Mouse (Mus musculus) liver (tissue): Measurements from ENCODE around the gene Kcnq5.
"Not testable (repeated sequence)": the region's sequence is repeated elsewhere in the genome, so short reads cannot be mapped to it uniquely, and the experiment has no call there.

ENCODE experiments used
- DNase-seq: peaks from one replicate; pipeline ENCODE4 v3.0.0-alpha.2; 2020; ENCODE audit warnings: mixed read lengths

Kcnq5 gene

GRCm38 (mm10) chr1:21622455-21622854, 339.3 kb downstream of the Kcnq5 start:
- no peak for DNase-seq

GRCm38 (mm10) chr1:21622039-21622438, 339.7 kb downstream of the Kcnq5 start:
- no peak for DNase-seq

DNA sequence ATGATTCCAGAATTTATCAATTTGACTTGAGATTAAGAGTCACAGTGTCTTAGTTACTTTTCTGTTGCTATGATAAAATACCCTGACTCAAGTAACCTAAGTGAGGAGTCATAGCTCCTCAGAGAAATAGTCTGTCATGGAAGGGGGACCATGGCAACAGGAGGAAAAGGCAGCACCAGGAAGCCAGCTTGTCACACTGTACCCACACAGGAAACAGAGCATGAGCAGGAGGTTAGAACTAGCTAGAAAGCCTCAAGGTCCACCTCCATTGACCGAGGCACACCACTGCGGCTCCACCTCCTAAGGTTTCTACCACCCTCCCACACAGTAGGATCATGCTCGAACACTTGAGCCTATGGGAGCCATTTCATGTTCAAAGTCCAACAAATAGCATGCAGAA, 343.0 kb downstream of the Kcnq5 start:
- no peak for DNase-seq

DNA sequence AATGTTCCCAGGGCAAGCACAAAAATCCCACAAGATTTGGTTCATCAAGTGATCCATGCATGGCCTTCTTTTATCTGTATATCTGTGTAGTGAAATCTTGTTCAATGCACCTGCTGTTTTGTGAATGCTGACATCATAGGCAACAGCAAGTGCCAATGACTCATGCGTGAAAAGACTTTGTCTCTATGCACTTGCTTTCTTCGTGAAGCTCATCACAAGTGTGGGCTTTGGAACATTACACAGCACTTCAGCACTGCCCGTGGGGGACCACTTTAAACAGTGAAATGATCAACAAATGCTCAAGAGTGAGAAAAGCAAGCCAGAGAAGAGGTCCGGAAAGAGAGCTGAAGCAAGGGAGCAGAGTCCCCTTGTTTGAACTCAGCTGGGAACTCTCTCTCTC, 345.1 kb downstream of the Kcnq5 start:
- DNase-seq = no peak

DNA sequence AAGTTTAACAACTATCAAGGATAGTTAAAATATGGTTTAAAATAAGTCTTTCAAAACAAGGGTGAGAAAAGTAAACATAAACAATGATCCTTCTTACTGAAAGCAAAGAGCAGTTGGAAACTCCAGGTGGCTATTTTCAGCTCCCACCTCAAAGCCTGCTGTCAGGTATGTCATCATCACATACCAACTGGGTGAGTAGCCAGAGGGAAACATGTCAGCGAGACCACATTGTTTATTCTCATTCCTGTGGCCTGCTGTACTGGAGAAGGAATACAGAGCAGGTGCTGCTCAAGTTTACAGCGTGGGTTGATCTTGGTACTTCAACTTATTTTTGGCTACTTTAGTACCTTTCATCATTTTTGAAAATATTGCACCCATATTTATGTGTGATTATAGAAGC, 347.8 kb downstream of the Kcnq5 start:
- DNase-seq = no peak

DNA sequence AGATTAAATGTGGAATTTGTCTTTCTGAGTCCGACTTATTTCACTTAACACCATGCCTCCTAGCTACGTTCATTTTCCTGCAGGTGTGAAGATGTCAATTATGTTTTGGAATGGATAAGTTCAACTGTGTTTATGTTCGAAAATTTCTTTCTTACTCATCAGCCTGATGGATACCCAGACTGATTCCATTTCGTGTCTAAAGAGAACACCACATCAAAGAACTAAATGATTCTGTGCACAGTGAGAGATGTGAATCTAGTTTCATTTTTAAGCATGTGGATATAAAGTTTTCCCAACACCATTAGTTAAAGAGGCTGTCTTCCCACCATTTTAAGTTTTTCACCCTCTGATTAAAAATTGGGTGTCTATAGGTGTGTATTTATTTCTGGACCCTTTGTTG, 357.7 kb downstream of the Kcnq5 start:
- DNase-seq = no peak

GRCm38 (mm10) chr1:21602567-21602966, 359.2 kb downstream of the Kcnq5 start:
- no peak for DNase-seq

DNA sequence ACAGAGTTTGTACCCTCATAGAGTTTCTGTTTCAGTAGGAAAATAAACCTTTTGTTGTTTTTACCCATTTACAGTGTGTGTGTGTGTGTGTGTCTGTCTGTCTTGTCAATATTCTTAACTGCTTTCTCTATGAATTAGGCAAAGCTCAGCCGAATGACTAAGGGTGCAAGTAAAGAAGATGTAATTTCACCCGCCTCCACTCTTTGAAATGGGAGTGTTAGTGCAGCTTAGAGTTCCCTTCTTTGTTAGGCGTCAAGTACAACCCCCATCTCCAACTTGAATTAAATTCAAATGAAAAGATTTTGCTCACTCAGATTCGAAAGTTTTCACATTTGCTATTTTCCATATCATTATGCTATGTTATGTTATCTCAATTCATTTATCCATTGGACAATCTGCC, 361.1 kb downstream of the Kcnq5 start:
- no peak for DNase-seq

DNA sequence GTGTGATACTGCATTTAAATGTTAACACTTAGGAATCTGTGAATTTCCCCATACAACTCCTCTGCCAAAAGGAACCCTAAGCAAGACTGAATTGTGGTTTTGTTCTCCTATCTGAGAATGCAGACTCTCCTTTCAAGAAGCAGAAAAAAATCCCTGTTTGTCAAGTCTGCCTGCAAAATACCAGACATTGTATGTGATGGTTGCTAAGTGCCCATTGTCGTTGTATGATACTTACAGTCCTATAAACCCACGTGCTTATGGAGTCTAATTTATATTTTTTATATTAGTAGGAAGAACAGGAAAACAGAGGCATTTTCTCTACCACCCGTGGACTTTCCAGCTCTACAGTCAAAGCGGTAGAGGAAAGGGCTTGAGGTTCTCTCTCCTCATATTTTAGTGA, 367.9 kb downstream of the Kcnq5 start:
- DNase-seq = no peak

DNA sequence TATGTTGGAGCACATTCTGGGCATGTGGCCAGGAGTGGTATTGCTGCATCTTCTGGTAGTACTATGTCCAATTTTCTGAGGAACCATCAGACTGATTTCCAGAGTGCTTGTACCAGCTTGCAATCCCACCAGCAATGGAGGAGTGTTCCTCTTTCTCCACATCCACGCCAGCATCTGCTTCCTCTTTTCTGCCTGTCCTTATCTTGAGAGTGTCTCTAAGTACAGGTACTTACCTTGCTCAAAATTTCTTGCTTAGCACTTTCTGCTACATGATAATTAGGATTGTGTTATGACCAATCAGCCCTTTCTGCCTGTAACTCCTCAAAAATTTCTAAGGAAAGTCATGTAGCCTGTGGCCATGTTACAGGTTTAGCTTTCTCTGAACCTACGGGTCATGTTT, 394.3 kb downstream of the Kcnq5 start:
- DNase-seq = not testable (repeated sequence)

DNA sequence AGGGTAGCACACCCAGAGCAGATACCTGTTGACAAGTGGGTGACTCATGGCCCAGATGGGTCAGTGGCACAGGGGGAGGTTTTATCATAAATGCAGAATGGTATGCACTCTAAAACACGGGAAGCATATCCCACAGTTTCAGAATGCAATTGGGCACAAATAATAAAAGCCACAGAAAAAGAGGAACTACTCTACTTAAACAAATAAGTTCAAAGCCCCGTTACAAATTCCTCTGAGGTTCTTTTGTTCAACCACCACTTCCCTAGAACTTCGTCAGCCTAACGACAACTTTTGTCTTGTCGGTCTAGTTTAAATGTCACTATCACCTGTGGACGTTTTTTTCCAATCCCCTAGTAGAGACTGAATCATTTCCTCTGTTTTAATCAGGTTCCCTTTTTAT, 407.1 kb downstream of the Kcnq5 start:
- no peak for DNase-seq

- no peak for DNase-seq
These were observed 409.0 kb downstream of the Kcnq5 start for GRCm38 (mm10) chr1:21552715-21553114.

- no peak for DNase-seq
These were observed 417.8 kb downstream of the Kcnq5 start for GRCm38 (mm10) chr1:21543909-21544308.

- DNase-seq = no peak
These were observed 422.3 kb downstream of the Kcnq5 start for GRCm38 (mm10) chr1:21539486-21539885.

DNA sequence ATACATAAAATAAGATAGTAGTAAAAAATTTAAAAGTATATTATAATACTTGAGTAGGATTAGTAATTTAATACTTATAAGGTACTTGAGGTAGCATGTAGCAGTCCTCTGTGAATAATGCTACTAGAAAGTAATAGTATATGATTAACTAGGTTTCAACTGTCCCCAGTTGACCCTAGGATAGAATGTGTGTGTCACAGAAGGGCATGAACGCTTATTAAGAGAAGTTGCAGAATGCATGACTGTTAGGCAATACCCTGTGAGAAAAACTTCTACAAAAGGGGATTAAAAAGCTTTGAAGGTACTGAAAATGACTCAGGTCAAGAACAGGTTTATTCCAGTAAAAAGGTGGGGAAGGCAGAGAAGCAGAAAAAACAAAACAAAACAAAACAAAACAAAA, 430.9 kb downstream of the Kcnq5 start:
- DNase-seq = no peak

GRCm38 (mm10) chr1:21521995-21522394, 439.7 kb downstream of the Kcnq5 start:
- DNase-seq = no peak

DNA sequence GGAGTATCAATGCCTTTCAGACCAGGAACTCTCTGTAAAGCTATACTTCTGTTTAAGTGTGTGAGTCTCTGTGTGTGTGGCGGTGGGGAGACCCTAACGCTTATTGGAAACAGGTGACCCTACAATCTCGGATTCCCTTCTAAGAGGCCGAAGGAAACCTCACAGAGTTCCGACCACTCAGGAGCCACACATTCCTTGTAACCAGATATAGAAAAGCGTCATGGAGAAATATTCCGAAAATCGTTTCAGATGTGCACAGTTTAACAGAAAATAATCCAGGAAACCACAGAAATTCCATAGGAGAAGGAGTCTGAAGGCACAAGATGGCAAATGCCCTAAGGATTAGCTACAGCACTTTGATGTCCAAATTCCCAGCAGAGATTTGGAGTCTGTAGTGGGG, 440.3 kb downstream of the Kcnq5 start:
- DNase-seq = no peak

DNA sequence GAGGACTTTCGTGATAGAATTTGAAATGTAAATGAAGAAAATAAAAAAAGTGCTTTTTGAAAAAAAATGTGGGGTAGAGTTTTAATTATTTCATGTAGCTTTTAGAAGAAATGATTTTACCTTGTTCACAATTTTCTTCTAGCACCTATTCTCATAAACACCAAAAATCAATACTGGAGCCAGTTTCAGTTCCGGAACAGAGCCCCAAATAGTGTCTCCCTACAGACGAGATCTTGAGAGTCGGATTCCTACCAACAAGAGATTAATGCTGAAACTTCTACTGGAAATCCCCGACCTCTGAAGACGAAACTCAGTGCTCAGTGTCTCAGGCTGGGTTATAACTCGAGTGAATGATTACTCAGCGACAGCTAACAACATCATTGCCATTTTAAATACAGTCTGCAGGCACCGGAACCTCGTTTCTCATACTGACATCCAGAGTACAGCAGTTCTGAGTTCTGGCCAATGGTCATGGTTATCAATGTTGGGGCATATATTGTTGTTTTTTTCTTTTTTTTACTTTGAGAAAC, 441.6 kb downstream of the Kcnq5 start:
- DNase-seq = no peak

GRCm38 (mm10) chr1:21506665-21507064, 455.1 kb downstream of the Kcnq5 start:
- no peak for DNase-seq

DNA sequence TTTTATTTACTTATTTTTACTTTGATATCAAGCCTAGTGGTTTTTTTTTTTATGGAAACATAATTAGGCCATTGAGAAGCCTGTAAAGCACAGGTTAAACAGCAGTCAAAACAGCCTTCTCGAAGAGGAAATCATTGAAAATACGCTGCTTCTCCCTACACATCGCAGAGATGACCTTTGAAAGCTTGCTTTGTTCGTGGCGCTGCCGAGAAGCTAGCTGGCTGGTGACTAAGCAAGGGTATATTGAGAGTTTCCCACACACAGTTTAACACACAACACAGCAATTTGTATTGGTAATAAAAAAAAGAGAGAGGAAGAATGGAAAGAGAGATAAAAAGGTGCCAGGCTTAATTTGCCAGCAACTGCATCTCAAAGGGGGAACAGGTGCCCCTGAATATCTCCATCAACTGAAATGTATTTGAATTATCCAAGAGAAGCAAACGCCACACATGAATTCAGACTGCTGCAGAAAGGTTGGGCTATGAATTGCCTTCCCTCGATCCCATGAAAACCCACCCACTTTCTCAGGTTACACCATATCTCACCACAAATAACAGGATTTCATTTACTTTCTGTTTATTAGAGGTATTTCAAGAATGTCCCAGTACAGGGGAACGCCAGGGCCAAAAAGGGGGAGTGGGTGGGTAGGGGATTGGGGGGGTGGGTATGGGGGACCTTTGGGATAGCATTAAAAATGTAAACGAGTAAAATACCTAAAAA, 461.8 kb downstream of the Kcnq5 start:
- DNase-seq = no peak

GRCm38 (mm10) chr1:21496307-21496706, 465.4 kb downstream of the Kcnq5 start:
- DNase-seq = no peak

DNA sequence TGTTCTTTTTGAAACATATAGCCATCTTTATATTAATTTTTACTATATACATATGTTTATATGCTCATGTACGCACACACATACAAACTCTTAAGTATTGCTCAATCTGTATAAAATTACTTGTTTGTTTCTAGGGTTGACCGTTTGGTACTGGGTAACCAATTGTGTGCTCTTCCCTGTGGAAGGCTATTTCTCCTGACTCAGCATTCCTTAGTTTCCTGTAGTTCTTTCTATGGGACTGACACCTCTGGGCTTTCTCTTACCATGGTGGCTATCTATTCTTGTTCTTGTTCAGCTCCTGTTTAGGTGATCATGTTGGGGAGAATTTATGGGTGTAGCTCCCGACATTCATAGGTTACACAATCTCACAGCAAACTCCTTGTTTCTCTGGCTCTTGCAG, 473.1 kb downstream of the Kcnq5 start:
- DNase-seq = no peak

GRCm38 (mm10) chr1:21486266-21486665, 475.5 kb downstream of the Kcnq5 start:
- no peak for DNase-seq

- no peak for DNase-seq
These were observed 492.4 kb downstream of the Kcnq5 start for GRCm38 (mm10) chr1:21469311-21469710.

GRCm38 (mm10) chr1:21466431-21466830, 495.3 kb downstream of the Kcnq5 start:
- DNase-seq = no peak
